Mouse (Mus musculus) adrenal gland, adult 18-20 months (tissue): ENCODE data around the gene Lin52. TPM values are rescaled to one million over a fixed set of nuclear protein-coding genes. Genes with fewer than 3 reads are reported as not detected.

Experiments
- DNase-seq, 2 experiments: peaks; one replicate each; pipeline ENCODE4 v3.0.0; 2021 to 2022; ENCODE audit warnings: low spot score in 2 of 2
- total RNA-seq, 2 experiments: library from RNA; stranded (reverse); gene quantifications; 1 replicate in 1 of 2; 2 replicates in 1 of 2; pipeline ENCODE4 v1.2.3; 2021

Lin52 gene
- total RNA-seq, 2 experiments from 2014 or later = 15.6 to 15.9 TPM

DNA sequence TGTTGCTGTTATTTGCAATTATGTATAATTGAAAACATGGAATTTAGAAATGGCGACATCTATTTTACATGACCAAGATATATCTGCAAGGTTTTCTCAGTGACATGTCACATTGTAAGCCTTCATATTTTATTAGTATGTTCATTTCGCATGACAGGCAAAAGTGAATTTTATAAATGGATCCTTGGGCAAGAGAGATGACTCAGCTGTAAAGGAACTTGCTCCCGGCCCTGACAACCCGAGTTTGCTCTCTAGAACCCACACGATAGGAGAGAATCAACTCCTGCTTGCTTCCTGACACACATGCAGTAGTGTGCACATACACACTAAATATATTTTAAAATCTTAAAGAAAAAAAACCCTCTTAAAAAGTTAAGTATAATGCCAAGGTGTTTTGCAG, 10.2 kb downstream of the Lin52 start:
- DNase-seq = no peak

DNA sequence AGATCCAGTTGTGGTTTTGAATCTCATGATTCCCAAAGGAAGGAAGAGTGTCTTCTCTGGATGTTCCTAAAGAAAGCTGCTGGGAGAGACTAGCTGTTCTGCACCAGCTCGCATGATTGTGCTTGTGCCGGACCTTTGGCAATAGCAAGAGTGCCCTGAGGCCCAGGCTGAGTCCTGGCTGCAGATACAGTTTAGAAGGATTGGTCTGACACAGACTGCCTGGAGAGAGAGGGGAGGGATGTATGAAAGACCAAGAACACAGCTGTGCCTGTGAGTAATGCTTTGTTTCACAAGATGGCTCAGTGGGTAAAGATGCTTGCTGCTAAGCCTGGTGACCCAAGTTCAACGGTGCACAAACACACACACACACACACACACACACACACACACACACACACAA, 11.6 kb downstream of the Lin52 start:
- DNase-seq = no peak

GRCm38 (mm10) chr12:84468701-84469100, 17.5 kb downstream of the Lin52 start:
- no peak for DNase-seq

DNA sequence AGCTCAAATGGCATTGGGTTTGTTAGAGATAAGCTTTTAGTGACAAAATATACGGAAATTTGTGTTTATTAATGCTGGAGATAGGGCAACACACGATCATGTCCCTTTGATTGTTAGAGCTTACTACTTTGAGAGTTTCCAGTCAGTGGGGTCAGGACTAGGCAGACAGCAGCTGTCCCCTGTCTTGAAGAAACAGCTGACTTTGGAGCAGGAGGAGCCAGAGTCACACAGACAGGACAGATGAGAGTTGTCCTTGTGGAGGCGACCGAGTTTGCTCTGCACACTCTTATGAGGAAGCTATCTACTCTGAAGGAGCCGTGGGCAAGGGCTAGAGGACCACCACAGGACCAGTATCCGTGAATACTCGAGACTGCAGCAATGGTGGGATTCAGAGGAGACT, 27.7 kb downstream of the Lin52 start:
- no peak for DNase-seq

GRCm38 (mm10) chr12:84481251-84481650, 30.0 kb downstream of the Lin52 start:
- no peak for DNase-seq

DNA sequence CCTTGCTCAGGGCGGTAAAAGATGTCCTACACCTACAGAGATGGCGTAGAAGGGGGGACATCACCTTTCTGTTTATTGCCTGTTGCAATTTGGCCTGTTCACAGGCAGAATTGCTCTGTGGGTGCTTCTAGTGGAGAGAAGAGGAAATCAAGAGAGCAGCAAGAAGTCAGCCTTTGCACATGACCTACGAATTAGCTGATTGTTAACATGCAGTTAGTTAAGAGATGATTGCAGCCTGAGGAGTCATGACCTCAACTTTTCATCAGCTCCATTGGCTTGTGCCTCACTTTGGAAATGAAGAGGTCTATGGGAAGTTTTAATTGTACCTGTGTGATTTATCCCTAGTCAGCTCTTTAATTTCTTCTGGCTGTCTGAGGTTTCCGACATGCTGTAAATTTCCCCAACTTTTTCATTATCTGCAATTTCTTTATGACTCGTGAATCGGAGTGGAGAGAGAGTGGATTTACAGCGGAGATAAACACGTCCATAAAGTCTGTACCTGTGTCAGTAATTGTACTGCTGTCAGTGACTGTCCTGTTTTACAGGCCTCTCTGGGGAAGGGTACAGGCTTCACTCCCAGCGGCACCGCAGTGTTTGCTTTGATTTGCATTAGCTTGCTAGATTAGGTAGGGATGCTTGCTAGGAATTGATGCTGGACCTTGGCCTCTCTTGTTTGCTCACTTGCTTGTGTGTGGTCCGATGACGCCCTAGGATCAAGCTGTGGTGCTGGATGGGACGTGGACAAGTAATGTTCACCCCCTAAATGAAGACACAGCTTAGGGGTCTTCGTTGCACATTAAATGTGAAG, 31.8 kb downstream of the Lin52 start:
- no peak for DNase-seq

GRCm38 (mm10) chr12:84487324-84488056, 36.3 kb downstream of the Lin52 start:
- DNase-seq = no peak

GRCm38 (mm10) chr12:84496795-84497194, 45.6 kb downstream of the Lin52 start:
- no peak for DNase-seq

DNA sequence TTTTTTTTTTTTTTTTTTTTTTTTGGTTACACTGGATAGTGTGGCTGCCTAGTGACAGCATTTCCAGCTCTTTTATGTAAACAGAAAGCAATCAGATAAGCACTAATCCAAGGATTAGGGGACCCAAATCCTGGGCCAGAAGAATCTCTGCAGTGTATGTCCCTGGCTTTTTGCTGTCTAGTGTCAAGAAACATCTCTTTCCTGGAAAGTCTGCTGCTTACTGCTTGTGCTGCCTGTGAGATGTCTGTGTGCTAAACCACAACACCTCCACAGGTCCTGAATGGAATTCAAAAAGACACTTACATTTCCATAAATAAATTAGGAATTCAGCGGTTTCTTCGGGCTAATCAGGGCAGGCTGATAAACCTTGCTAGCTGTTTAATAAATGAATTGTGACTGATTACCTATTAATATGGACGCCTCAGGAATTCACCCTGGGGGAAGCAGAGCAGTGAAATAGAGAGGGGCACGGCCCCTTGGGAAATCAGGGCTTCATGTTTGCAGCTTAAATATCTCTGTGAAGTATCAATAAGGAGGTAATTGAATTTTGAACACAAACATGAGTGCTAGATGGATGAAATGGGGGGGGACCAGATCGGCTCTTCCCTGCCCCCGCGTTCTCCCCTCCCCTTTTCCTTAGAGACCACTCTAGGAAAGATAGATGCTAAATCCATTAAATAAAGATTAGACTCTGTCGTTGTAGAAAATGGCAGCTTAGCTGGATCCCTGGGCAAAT, 49.5 kb downstream of the Lin52 start:
- DNase-seq = no peak

DNA sequence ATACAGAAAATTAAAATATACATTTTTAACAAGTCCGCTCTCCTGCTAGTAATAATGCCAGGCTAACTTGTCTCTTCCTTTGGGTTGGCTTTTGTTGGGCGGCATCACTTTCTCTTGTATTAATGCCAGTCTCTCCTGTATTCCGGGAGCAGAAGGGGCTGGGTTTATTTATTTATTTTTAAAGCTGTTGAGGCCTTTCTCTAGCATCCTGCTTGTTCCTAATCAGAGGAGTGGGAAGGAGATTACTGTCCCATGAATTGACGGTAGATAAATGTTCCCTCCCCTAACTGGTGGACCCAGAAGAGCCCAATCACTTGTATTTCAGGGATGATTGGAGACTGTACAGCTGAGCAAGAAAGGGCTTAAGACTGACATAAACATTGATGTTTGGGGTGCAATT, 50.1 kb downstream of the Lin52 start:
- DNase-seq = no peak

DNA sequence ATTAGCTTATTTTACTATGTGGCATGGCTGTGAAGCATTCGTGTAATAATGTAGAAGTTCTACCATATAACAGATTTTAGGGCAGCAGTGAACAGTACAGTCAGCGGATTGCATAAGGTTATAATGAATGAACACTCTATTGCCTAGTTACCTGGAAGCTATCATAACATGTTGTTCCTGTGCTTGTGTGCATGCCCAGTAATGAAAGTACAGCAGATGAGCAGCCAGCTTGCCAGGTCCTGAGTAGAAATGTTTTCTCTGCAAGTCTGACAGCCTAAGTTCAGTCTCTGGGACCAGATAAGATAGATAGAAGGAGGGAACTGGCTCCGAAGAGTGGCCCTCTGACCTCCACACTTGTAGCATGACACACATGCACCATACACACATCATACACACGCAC, 55.6 kb downstream of the Lin52 start:
- DNase-seq = no peak

GRCm38 (mm10) chr12:84512016-84512415, 60.8 kb downstream of the Lin52 start:
- no peak for DNase-seq

DNA sequence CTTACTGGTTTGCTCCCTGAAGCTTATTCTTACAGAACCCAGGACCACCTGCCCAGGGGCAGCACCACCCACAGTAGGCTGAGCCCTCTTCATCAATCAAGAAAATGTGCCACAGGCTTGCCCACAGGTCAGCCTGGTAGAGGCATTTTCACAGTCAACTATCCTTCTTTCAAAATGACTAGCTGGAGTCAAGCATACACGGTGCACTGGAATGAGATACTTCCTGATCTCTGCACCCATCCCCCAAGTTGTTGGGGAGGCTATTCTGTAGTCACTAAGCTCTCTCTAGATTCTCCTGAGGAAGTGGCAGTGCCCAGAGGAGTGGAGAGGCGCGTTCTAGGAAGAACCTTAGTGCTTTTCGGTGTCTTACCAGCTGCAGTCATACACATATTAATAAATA, 64.3 kb downstream of the Lin52 start:
- no peak for DNase-seq

DNA sequence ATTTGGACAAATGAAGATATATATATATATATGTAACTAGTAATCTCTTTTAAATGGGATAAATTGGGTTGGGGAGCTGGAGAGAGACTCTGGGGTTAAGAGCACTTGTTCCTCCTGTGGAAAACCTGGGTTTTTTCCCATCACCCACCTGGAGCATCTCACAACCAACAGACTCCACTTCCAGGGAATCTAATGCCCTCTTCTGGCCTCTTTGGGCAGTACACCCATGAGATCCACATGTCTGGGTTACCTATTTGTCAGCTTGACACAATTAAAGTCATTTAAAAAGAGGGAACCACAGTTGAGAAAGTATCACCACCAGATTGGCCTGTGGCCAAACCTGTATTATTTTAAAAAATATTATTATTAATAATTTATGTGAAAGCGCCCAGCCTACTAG, 65.4 kb downstream of the Lin52 start:
- DNase-seq = no peak

DNA sequence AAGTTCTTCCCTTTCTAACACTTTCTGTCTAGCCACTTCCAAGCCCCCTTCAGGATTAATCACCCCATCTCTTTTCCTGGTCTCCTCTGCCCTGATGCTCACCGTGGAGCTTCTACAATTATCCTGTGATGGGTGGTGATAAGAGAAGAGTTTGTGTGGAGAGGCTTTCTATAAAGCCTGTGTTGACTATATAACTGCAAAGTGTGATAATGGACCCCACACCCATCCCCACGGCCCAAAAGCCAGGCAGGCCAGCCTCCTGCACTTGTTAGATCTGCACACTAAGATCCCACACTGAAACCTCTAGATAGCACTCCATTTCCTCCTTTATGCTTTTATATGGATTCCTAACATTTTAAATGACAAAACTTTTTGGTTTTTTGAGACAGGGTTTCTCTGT, 66.8 kb downstream of the Lin52 start:
- no peak for DNase-seq

DNA sequence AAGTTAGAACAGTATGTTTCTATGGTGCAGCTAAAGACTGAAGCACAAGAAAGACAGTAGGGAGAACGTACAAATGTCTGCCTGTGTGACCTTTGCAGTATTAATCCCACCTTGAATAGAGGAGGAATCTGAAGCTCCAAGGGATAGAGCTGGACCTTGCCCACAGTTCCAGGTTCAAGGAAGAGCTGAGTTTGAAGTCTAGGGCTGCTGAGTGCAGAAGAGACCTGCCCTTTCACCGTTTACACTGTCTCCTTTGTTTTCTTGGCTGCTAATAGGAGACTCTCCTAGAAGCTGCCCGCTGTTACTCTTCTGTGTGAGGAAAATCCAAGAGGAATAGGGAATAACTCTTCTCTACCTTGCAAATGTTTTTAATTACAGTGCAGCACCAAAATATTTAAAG, 72.5 kb downstream of the Lin52 start:
- no peak for DNase-seq

DNA sequence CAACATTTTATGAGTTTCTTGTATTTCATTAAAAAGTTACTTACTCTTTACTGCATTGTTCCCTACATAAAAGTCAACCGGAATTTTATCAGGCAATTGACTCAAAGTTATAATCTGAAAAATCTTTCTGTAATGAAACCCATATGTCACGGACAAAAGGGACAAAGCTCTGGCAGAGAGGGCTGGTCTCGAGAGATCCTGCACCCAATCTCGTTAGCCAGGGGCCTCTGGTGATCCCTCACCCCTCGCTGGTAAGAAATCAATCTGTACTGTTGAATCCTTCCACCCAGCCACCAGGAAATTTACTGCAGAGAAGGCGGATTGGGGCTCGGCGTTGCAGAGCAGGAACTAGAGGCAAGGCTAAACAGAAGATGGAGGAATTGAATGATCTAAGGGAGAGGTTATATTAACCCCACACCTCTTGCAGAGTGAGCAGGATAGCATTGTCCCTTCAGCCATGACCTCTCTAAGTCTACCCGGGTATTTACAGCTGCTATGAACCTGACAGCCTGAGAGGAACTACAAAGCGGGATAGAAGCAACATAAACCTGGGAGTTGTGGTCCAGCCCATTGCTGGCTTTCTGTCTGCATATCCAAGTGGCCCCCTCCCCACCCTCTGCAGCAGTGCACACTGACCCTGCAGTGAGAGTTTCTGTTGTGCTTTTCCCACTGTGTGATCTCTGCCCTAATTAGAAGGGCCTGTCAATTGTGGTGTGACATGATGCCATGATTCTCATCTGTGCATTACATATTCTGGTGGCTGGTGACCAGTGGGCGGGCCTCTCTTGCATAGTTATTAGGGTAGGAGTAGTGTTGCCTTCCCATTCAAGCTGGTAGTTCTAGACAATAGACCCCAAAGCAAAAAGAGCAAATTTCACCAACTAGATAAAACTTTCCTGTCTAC, 73.2 kb downstream of the Lin52 start:
- DNase-seq = no peak

DNA sequence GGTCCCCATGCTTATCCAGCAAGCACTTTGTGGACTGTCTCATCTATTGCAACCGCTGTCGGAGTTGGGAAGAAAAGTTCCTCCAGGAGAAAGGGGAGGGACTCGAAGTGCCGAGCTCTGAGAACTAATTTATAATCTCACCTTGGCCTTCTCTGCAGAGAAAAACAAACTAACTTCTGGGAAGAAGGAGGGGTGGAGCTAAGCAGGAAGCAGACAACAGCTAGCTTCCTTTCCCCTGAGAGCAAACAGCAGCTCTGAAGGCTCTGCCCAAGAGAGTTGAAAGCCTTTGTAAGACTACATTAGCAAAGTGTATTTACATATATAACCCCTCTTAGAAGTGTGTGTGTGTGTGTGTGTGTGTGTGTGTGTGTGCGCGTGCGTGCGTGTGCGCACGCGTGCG, 74.2 kb downstream of the Lin52 start:
- no peak for DNase-seq

GRCm38 (mm10) chr12:84530426-84530825, 79.2 kb downstream of the Lin52 start:
- DNase-seq = no peak

DNA sequence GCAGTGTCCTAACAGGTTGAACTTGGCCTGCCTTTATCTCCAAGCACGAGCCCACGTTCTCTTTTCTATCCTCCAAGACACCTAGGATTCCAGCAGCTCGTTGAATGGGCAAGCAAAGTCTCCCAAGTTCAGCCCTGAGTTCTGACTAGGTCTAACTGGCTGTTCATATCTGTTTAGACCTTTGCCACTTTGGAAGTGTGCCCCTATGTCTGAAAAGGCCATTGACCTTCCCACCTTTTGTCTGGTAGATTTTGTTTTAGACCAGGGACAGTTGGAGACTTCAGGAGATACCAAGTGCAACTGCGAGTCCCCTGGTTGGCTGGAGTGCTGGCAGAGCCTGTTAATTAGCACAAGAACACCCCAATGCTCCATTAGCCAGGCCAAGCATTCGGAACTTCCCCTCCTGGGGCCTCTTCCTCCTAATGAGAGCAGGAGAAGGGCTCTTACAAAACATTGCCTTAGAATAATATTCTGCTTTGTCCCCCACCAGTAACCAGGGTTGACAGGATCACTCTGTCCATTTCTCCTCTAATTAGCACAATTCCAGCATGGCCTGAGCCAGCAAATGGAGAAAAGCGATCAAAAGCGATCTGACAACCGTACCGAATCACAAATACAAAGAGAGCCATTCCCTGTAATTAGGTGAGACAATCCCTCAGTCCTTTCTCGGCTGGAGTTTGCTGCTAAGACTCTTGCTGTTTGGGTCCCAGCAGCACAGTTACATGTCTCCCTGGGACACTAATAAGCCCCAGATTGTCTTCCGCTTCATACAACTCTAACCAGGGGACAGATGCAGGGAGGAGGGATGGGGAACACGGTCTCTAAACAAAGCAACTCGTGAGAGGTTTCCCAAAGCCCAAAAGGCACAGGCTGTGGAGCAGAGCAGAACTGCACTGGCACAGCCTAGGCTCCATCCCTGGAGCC, 80.9 kb downstream of the Lin52 start:
- no peak for DNase-seq
